Mouse (Mus musculus) ES-E14 (cell line): ENCODE measurements around the gene Ifngr1. TPM values are rescaled to one million over a fixed set of nuclear protein-coding genes. Genes with fewer than 3 reads are reported as not detected.

Experiments used
- DNase-seq: peaks from one replicate; pipeline ENCODE4 v3.0.0-alpha.2; 2013; ENCODE audit warnings: low read depth, low spot score
- H3K27ac ChIP-seq: 2 replicates; pipeline ENCODE4 v1.5.1; 2012; ENCODE audit warnings: low read depth, mild to moderate bottlenecking, low read length, moderate library complexity, mixed read lengths; ENCODE audit not compliant: poor library complexity, insufficient read depth, severe bottlenecking
- H3K36me3 ChIP-seq: 2 replicates; pipeline ENCODE4 v1.6.1; 2012; ENCODE audit warnings: mild to moderate bottlenecking, low read length, moderate library complexity, mixed read lengths; ENCODE audit not compliant: control insufficient read depth, poor library complexity, insufficient read depth, severe bottlenecking
- H3K4me1 ChIP-seq, 2 experiments: fragments of 150-350 bp in 1 of 2; sonication (generic) in 1 of 2; 2 replicates each; pipeline ENCODE4 v1.6.1; 2012; ENCODE audit warnings: low read length in 2 of 2, mild to moderate bottlenecking in 1 of 2, mixed read lengths in 1 of 2; ENCODE audit not compliant: control insufficient read depth in 2 of 2, insufficient read depth in 2 of 2, poor library complexity in 1 of 2
- H3K4me3 ChIP-seq, 2 experiments: fragments of 150-350 bp in 1 of 2; sonication (generic) in 1 of 2; 2 replicates each; pipeline ENCODE4 v1.5.1; 2012; ENCODE audit warnings: low read length in 2 of 2, low read depth in 1 of 2, mild to moderate bottlenecking in 1 of 2, mixed read lengths in 1 of 2; ENCODE audit not compliant: insufficient read depth in 1 of 2, poor library complexity in 1 of 2, severe bottlenecking in 1 of 2
- H3K9ac ChIP-seq: 2 replicates; pipeline ENCODE4 v1.6.1; 2012; ENCODE audit warnings: low read depth, mild to moderate bottlenecking, low read length, mixed read lengths; ENCODE audit not compliant: poor library complexity, insufficient read depth, severe bottlenecking
- H3K9me3 ChIP-seq: fragments of 150-350 bp; sonication (generic); 2 replicates; pipeline ENCODE4 v1.6.1; 2012; ENCODE audit warnings: low read depth, mild to moderate bottlenecking, low read length; ENCODE audit not compliant: control insufficient read depth, insufficient read depth
- CHD2 ChIP-seq: IDR thresholded peaks from 2 replicates; pipeline ENCODE4 v1.6.1; 2014; ENCODE audit warnings: mild to moderate bottlenecking, low read depth, low read length, inconsistent platforms
- HCFC1 ChIP-seq: IDR thresholded peaks from 2 replicates; pipeline ENCODE4 v1.6.1; 2012; ENCODE audit warnings: low read length, inconsistent platforms, borderline replicate concordance; ENCODE audit not compliant: insufficient read depth
- MAFK ChIP-seq: IDR thresholded peaks from 2 replicates; pipeline ENCODE4 v1.6.1; 2014; ENCODE audit warnings: mild to moderate bottlenecking, low read depth, low read length, inconsistent platforms; ENCODE audit not compliant: insufficient read depth
- ZC3H11A ChIP-seq: IDR thresholded peaks from 2 replicates; pipeline ENCODE4 v1.6.1; 2012; ENCODE audit warnings: low read depth, mild to moderate bottlenecking, inconsistent platforms, low read length, borderline replicate concordance
- ZNF384 ChIP-seq: IDR thresholded peaks from 2 replicates; pipeline ENCODE4 v1.6.1; 2012; ENCODE audit warnings: low read depth, low read length, inconsistent platforms
- in situ Hi-C, 2 experiments: fragments of 600-800 bp; cut with MboI; formaldehyde crosslinking; loops; one replicate each; pipeline ENCODE4 v1.15.1; 2025; ENCODE audit warnings: low sequenced_read_pairs in 2 of 2, inconsistent platforms in 1 of 2; ENCODE audit not compliant: unreplicated experiment in 2 of 2
- total RNA-seq: library from RNA; depleted of rRNA; stranded (reverse); fragments of 300-350 nt; gene quantifications from 2 replicates; pipeline ENCODE4 v1.2.3, GENCODE M21; 2012

Gene Ifngr1
- total RNA-seq, 1 experiment = 8.3 TPM

DNA sequence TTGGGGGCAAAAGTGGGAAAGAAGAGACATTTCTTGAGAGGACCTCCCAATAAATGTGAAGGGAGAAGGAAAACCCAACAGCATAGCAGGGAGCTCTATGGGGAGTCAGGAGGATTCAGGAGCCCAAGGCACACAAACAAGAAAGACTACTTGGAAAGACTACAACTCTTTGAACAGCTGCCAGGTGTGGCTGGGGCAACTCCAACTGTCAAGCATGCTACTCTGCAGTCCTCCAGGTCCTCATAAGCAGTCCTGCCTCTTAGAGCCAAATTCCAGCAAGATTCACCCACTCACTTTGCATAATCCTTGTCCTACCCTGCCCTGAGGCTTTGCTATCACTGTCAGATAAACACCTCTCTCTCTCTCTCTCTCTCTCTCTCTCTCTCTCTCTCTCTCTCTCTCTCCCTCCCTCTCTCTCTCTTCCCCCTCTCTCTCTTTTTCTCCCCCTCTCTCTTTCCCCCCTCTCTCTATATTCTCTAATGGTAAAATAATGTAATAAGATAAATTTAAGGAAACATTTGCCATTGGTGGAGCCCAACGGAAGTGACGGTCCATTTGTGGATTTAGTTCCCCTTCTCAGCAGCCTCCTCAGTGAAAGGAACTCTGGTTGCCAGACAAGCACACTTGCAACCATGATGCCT is 29.8 kb downstream of the Ifngr1 start, which contains the start of gene Il22ra2:
Il22ra2 (plus strand) TSS at position 591 of the 641 bp plus-strand sequence.
- H3K27ac ChIP-seq = no peak within 1 kb of the TSS
- in situ Hi-C loops = no loop called here
- TF ChIP-seq ZNF384 = no peak
- no peak for TF ChIP-seq ZC3H11A
- DNase-seq = no peak
- no peak within 1 kb of the TSS for H3K4me3 ChIP-seq
- H3K36me3 ChIP-seq = no peaks in the 10 kb centered on the region
- no peaks in the 10 kb centered on the region for H3K4me1 ChIP-seq
- H3K9me3 ChIP-seq = no peaks in the 10 kb centered on the region
- H3K9ac ChIP-seq = no peak within 1 kb of the TSS

GRCm38 (mm10) chr10:19624617-19625016 is 32.9 kb downstream of the Ifngr1 start:
- no peak for DNase-seq
- in situ Hi-C loops = no loop called here
- Histone ChIP-seq H3K4me1 (no peaks in the 10 kb centered on the region), H3K9me3 (no peaks in the 10 kb centered on the region), H3K36me3 (no peaks in the 10 kb centered on the region), H3K27ac (no peak overlapping the region), H3K4me3 (no peak overlapping the region), H3K9ac (no peak overlapping the region)
- no peak for TF ChIP-seq ZC3H11A
- no peak for TF ChIP-seq ZNF384
- no peak for TF ChIP-seq MAFK
- no peak for TF ChIP-seq CHD2
- TF ChIP-seq HCFC1 = no peak

DNA sequence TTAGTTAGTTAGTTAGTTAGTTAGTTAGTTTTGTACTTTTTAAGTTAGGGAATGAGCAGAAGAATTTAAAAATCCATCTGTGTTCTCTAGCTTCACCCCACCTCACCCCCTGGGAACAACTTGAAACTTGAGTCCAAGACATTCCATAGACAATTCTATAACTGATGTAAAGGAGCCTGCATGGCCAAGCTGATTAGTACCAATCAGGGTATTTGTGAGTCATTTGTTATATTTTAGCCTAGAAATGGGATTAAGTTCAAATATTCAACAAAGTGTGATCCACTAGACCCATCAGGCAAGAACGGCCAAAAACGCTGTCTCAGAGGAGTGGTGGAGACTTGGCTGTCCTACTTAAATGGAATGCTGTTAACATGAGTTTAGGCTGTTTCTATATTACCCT is 35.6 kb downstream of the Ifngr1 start:
- no peaks in the 10 kb centered on the region for H3K36me3 ChIP-seq
- TF ChIP-seq CHD2 = no peak
- no peak for TF ChIP-seq ZC3H11A
- TF ChIP-seq ZNF384 = no peak
- TF ChIP-seq MAFK = no peak
- no peak for TF ChIP-seq HCFC1
- in situ Hi-C loops = no loop called here
- H3K9me3 ChIP-seq = no peaks in the 10 kb centered on the region
- H3K4me3 ChIP-seq = no peak overlapping the region
- H3K27ac ChIP-seq = no peak overlapping the region
- no peak overlapping the region for H3K9ac ChIP-seq
- DNase-seq = no peak
- H3K4me1 ChIP-seq = no peaks in the 10 kb centered on the region

DNA sequence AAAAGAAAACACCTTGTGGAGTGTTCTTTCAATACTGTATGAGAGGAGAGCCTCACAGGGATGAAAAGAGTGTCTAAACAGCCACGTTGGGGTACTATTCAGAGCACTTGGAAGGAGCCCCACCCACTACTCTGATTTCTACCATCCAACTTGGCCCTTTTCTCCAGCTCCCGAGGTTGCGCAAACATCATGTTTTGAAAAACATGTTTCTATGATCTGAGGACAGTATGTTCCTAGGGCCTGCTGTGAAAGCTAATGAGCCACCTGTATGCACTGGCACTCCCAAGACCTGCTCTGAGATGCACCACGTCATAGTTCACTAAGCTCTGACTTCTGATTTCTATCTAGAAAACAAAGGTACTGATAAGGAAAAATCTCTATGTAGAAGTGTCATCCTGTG is 36.0 kb downstream of the Ifngr1 start:
- in situ Hi-C loops = no loop called here
- H3K4me3 ChIP-seq = no peak overlapping the region
- no peak overlapping the region for H3K27ac ChIP-seq
- DNase-seq = no peak
- TF ChIP-seq HCFC1 (no peak), ZNF384 (no peak)
- H3K9ac ChIP-seq = no peak overlapping the region
- H3K36me3 ChIP-seq = no peaks in the 10 kb centered on the region
- H3K4me1 ChIP-seq = no peaks in the 10 kb centered on the region
- no peaks in the 10 kb centered on the region for H3K9me3 ChIP-seq

- no peaks in the 10 kb centered on the region for H3K36me3 ChIP-seq
- no peak overlapping the region for H3K9ac ChIP-seq
- no peak for DNase-seq
- no peak for TF ChIP-seq ZC3H11A
- no peak for TF ChIP-seq HCFC1
- no peak for TF ChIP-seq CHD2
- no peak overlapping the region for H3K4me3 ChIP-seq
- in situ Hi-C loops = no loop called here
- H3K4me1 ChIP-seq = no peaks in the 10 kb centered on the region
- H3K9me3 ChIP-seq = no peaks in the 10 kb centered on the region
- H3K27ac ChIP-seq = no peak overlapping the region
Observed at GRCm38 (mm10) chr10:19631616-19632195, 40.0 kb downstream of the Ifngr1 start.
